Comparison of ENCODE assay signal across 1 mouse cellular context in genomic region chr15:31224806-31225642, GRCm38 (mm10).
TF ChIP-seq lines count a peak whose summit lies in the region.

No protein-coding gene starts in this region.

TF ChIP-seq in MEL, 35 proteins besides CTCF, POLR2A, EP300 and RAD21 (continued from another document):
- TF ChIP-seq E2F4 (IDR thresholded peaks at IDR 0.05; ENCODE audit: borderline replicate concordance, low read depth, low read length) = no peak
- no peak for TF ChIP-seq GABPA (IDR thresholded peaks at IDR 0.05; ENCODE audit: low read depth, low read length)
- TF ChIP-seq TAL1 (IDR thresholded peaks at IDR 0.05; ENCODE audit: low read length) = no peak
- TF ChIP-seq SMC3 (IDR thresholded peaks at IDR 0.05; ENCODE audit: low read depth, low read length) = no peak
- TF ChIP-seq NRF1 (IDR thresholded peaks at IDR 0.05; ENCODE audit: insufficient read depth, low read depth, low read length, poor library complexity, severe bottlenecking) = no peak
- no peak for TF ChIP-seq POLR2AphosphoS2 (IDR thresholded peaks at IDR 0.05; ENCODE audit: low read length)
- TF ChIP-seq BHLHE40 (IDR thresholded peaks at IDR 0.05; ENCODE audit: borderline replicate concordance, low read depth, low read length) = no peak
- no peak for TF ChIP-seq ZC3H11A (IDR thresholded peaks at IDR 0.05; ENCODE audit: low read depth, low read length)
TF ChIP-seq in MEL: peak in this region for 9.
